Mouse (Mus musculus) T-helper 17 cell (primary cell): ENCODE data around the gene Olfr58.
"Not testable (repeated sequence)": the region's sequence is repeated elsewhere in the genome, so short reads cannot be mapped to it uniquely, and the experiment has no call there.

Source experiments
- in situ Hi-C, 2 experiments: fragments of 300-600 bp; cut with MboI, MseI; formaldehyde crosslinking; loops; 1 replicate in 1 of 2; 2 replicates in 1 of 2; pipeline ENCODE4 v1.15.1; 2025; ENCODE audit warnings: high pct_unique_total_duplicates in 2 of 2

Olfr58 gene

GRCm38 (mm10) chr9:19779983-19780382, at the start of gene Olfr58:
Olfr58 (plus strand) TSS chr9:19780283.
- in situ Hi-C loops, result no loop called here

GRCm38 (mm10) chr9:19769136-19769535, 10.9 kb upstream of the Olfr58 start:
- in situ Hi-C loops, result no loop called here

GRCm38 (mm10) chr9:19769701-19770100, 10.4 kb upstream of the Olfr58 start:
- in situ Hi-C loops, result no loop called here

- in situ Hi-C loops, result no loop called here
Observed at GRCm38 (mm10) chr9:19803000-19803399, 22.9 kb downstream of the Olfr58 start.

- in situ Hi-C loops, result not testable (repeated sequence)
Observed at GRCm38 (mm10) chr9:19804606-19805005, 24.5 kb downstream of the Olfr58 start, which contains the start of gene Olfr859. Olfr859 (plus strand) TSS chr9:19804906.
